Mouse (Mus musculus): Measurements from ENCODE around the gene C2cd2l. TPM values are rescaled to one million over a fixed set of nuclear protein-coding genes. Genes with fewer than 3 reads are reported as not detected.
"Not testable (repeated sequence)": the region's sequence is repeated elsewhere in the genome, so short reads cannot be mapped to it uniquely, and the experiment has no call there.

The C2cd2l gene
- total and polyA plus RNA-seq, 3 experiments: 14.4 to 29.9 (median 15.7) TPM

- intact Hi-C loops (cut with DNase I): loop anchor here (2.0 kb wide), 1 partner anchor 22 kb away; the partner anchor contains the start of gene Hinfp
- H3K27me3 ChIP-seq (ENCODE audit: control insufficient read depth, insufficient read depth, low read length): no peaks in the 10 kb centered on the region
- WGBS: 1% methylated on average over 22 of the region's 22 CpGs
- peak overlapping the region; percentile 88 for H3K9ac ChIP-seq (ENCODE audit: low read depth, low read length)
- no peak for TF ChIP-seq CTCF (IDR thresholded peaks at IDR 0.05)
- TF ChIP-seq POLR2A (IDR thresholded peaks at IDR 0.05; ENCODE audit: insufficient read depth, low read depth, low read length): 0 out of 2 replicates have a peak, but pooled peaks have one; percentile 39
- 0 out of 2 replicates have a peak, but pooled peaks have one; percentile 27 for TF ChIP-seq EP300 (IDR thresholded peaks at IDR 0.05; ENCODE audit: insufficient read depth, low read depth, low read length)
- peaks cover 3% of the 10 kb centered on the region for H3K4me1 ChIP-seq (ENCODE audit: control insufficient read depth, insufficient read depth, low read length)
- no peaks in the 10 kb centered on the region for H3K79me2 ChIP-seq (replicated peaks; ENCODE audit: control insufficient read depth, insufficient read depth, low read length)
- peak overlapping the region; percentile 95 for H3K27ac ChIP-seq
- H3K4me3 ChIP-seq: peak overlapping the region; percentile 86
- H3K36me3 ChIP-seq (ENCODE audit: control insufficient read depth, insufficient read depth, low read length): no peaks in the 10 kb centered on the region
- DNase-seq: peak; percentile 66 to 72
Observed at GRCm38 (mm10) chr9:44327064-44327711, 7.1 kb upstream of the C2cd2l start.

- WGBS: under 1% methylated on average over 38 of the region's 38 CpGs
- Histone ChIP-seq H3K27ac (peak overlapping the region; percentile 95), H3K79me2 (replicated peaks; ENCODE audit: control insufficient read depth, insufficient read depth, low read length) (no peaks in the 10 kb centered on the region), H3K27me3 (ENCODE audit: control insufficient read depth, insufficient read depth, low read length) (no peaks in the 10 kb centered on the region), H3K36me3 (ENCODE audit: control insufficient read depth, insufficient read depth, low read length) (no peaks in the 10 kb centered on the region), H3K9ac (ENCODE audit: low read depth, low read length) (peak overlapping the region; percentile 88), H3K4me3 (peak overlapping the region; percentile 86), H3K4me1 (ENCODE audit: control insufficient read depth, insufficient read depth, low read length) (peaks cover 3% of the 10 kb centered on the region)
- no peak for TF ChIP-seq CTCF (IDR thresholded peaks at IDR 0.05)
- 0 out of 2 replicates have a peak, but pooled peaks have one; percentile 50 for TF ChIP-seq EP300 (IDR thresholded peaks at IDR 0.05; ENCODE audit: insufficient read depth, low read depth, low read length)
- TF ChIP-seq POLR2A (IDR thresholded peaks at IDR 0.05; ENCODE audit: insufficient read depth, low read depth, low read length): peak; percentile 79
- peak; percentile 82 to 90 for DNase-seq
- intact Hi-C loops (cut with DNase I): loop anchor here (2.0 kb wide), 1 partner anchor 22 kb away; the partner anchor contains the start of gene Hinfp
Observed at GRCm38 (mm10) chr9:44326371-44327063, 6.4 kb upstream of the C2cd2l start.

GRCm38 (mm10) chr9:44325768-44326370 is 5.8 kb upstream of the C2cd2l start, which contains the start of gene Dpagt1:
TSS of gene Dpagt1 (plus strand) at chr9:44326019.
- H3K36me3 ChIP-seq (ENCODE audit: control insufficient read depth, insufficient read depth, low read length): no peaks in the 10 kb centered on the region
- H3K9ac ChIP-seq (ENCODE audit: low read depth, low read length): peak within 1 kb of the TSS; percentile 88
- WGBS: 2% methylated on average over 12 of the region's 12 CpGs
- H3K79me2 ChIP-seq (replicated peaks; ENCODE audit: control insufficient read depth, insufficient read depth, low read length): no peaks in the 10 kb centered on the region
- H3K4me3 ChIP-seq: peak within 1 kb of the TSS; percentile 86
- H3K27me3 ChIP-seq (ENCODE audit: control insufficient read depth, insufficient read depth, low read length): no peaks in the 10 kb centered on the region
- peaks cover 4% of the 10 kb centered on the region for H3K4me1 ChIP-seq (ENCODE audit: control insufficient read depth, insufficient read depth, low read length)
- H3K27ac ChIP-seq: peak within 1 kb of the TSS; percentile 95
- DNase-seq: no peak
- TF ChIP-seq CTCF (IDR thresholded peaks at IDR 0.05): no peak
- no peak for TF ChIP-seq POLR2A (IDR thresholded peaks at IDR 0.05; ENCODE audit: insufficient read depth, low read depth, low read length)
- TF ChIP-seq EP300 (IDR thresholded peaks at IDR 0.05; ENCODE audit: insufficient read depth, low read depth, low read length): no peak
- intact Hi-C loops (cut with DNase I): loop anchor here (2.0 kb wide), 1 partner anchor 21 kb away; the partner anchor contains the start of gene Hinfp

- 59% methylated on average over 7 of the region's 8 CpGs for WGBS
- intact Hi-C loops (cut with DNase I); H3K9ac ChIP-seq (ENCODE audit: low read depth, low read length); DNase-seq; H3K36me3 ChIP-seq (ENCODE audit: control insufficient read depth, insufficient read depth, low read length); H3K4me3 ChIP-seq; H3K4me1 ChIP-seq (ENCODE audit: control insufficient read depth, insufficient read depth, low read length); H3K79me2 ChIP-seq (replicated peaks; ENCODE audit: control insufficient read depth, insufficient read depth, low read length); H3K27me3 ChIP-seq (ENCODE audit: control insufficient read depth, insufficient read depth, low read length): not testable (repeated sequence)
- H3K27ac ChIP-seq: peak overlapping the region; percentile 95
Observed at GRCm38 (mm10) chr9:44325032-44325767, 5.1 kb upstream of the C2cd2l start.

GRCm38 (mm10) chr9:44324147-44324546 is 4.1 kb upstream of the C2cd2l start:
- Histone ChIP-seq H3K4me1 (ENCODE audit: control insufficient read depth, insufficient read depth, low read length) (peaks cover 7% of the 10 kb centered on the region), H3K27ac (no peak overlapping the region), H3K9ac (ENCODE audit: low read depth, low read length) (no peak overlapping the region), H3K27me3 (ENCODE audit: control insufficient read depth, insufficient read depth, low read length) (no peaks in the 10 kb centered on the region), H3K36me3 (ENCODE audit: control insufficient read depth, insufficient read depth, low read length) (no peaks in the 10 kb centered on the region), H3K4me3 (no peak overlapping the region), H3K79me2 (replicated peaks; ENCODE audit: control insufficient read depth, insufficient read depth, low read length) (peaks cover 2% of the 10 kb centered on the region)
- intact Hi-C loops (cut with DNase I): no loop called here
- DNase-seq: no peak
- TF ChIP-seq POLR2A (IDR thresholded peaks at IDR 0.05; ENCODE audit: insufficient read depth, low read depth, low read length) (no peak), EP300 (IDR thresholded peaks at IDR 0.05; ENCODE audit: insufficient read depth, low read depth, low read length) (no peak), CTCF (IDR thresholded peaks at IDR 0.05) (no peak)
- WGBS: 87% methylated on average over 6 of the region's 6 CpGs
